Mouse (Mus musculus) lung, postnatal 0 days (tissue): Measurements from ENCODE around the gene Gm6377. TPM values are rescaled to one million over a fixed set of nuclear protein-coding genes. Genes with fewer than 3 reads are reported as not detected.

Source experiments
- ATAC-seq: fragments of 200-750 bp; cut with Nextera tagmentation; 2 replicates; pipeline ENCODE4 v1.8.0; 2017; ENCODE audit warnings: moderate library complexity
- DNase-seq: peaks from one replicate; pipeline ENCODE4 v3.0.0-alpha.2; 2016; ENCODE audit warnings: low spot score
- H3K27ac ChIP-seq: fragments of 300-500 bp; sonication (generic); 2 replicates; pipeline ENCODE4 v1.5.1; 2014; ENCODE audit warnings: antibody characterized with exemption, mild to moderate bottlenecking, low read length, mixed read lengths
- H3K27me3 ChIP-seq: fragments of 300-500 bp; sonication (generic); replicated peaks from 2 replicates; pipeline ENCODE4 v1.6.1; 2014; ENCODE audit warnings: low read length, mixed read lengths; ENCODE audit not compliant: insufficient read depth
- H3K36me3 ChIP-seq: fragments of 300-500 bp; sonication (generic); 2 replicates; pipeline ENCODE4 v1.6.1; 2014; ENCODE audit warnings: low read length, mixed read lengths; ENCODE audit not compliant: insufficient read depth
- H3K4me1 ChIP-seq: fragments of 300-500 bp; sonication (generic); 2 replicates; pipeline ENCODE4 v1.6.1; 2014; ENCODE audit warnings: antibody characterized with exemption, low read depth, low read length, mixed read lengths; ENCODE audit not compliant: insufficient read depth
- H3K4me2 ChIP-seq: fragments of 300-500 bp; sonication (generic); replicated peaks from 2 replicates; pipeline ENCODE4 v1.6.1; 2014; ENCODE audit warnings: low read depth, mild to moderate bottlenecking, low read length, moderate library complexity, mixed read lengths
- H3K4me3 ChIP-seq: fragments of 300-500 bp; sonication (generic); 2 replicates; pipeline ENCODE4 v1.5.1; 2014; ENCODE audit warnings: low read depth, low read length
- H3K9ac ChIP-seq: fragments of 300-500 bp; sonication (generic); replicated peaks from 2 replicates; pipeline ENCODE4 v1.6.1; 2014; ENCODE audit warnings: low read depth, mild to moderate bottlenecking
- H3K9me3 ChIP-seq: fragments of 300-500 bp; sonication (generic); 2 replicates; pipeline ENCODE4 v1.6.1; 2016; ENCODE audit warnings: low read length, mixed read lengths
- CTCF ChIP-seq: IDR thresholded peaks from 2 replicates; pipeline ENCODE4 v1.5.1; 2016; ENCODE audit warnings: antibody characterized with exemption, mild to moderate bottlenecking
- EP300 ChIP-seq: IDR thresholded peaks from 2 replicates; pipeline ENCODE4 v1.6.1; 2016; ENCODE audit warnings: antibody characterized with exemption, mild to moderate bottlenecking, control low read depth
- WGBS: fragments of 180-500 bp; shearing (Covaris S2); extraction: QIAGEN DNeasy Blood & Tissue Kit; methylation state at CpG from one replicate; pipeline ENCODE4 v1.1.7; 2014; 5-methylcytosine and 5-hydroxymethylcytosine counted together
- polyA plus RNA-seq: library from polyadenylated mRNA; unstranded; fragments of >200 nt; fragmentation: Nextera tagmentation; extraction: Ambion mirVana; gene quantifications from 2 replicates; pipeline ENCODE4 v1.2.1, GENCODE M21; 2015

The Gm6377 gene
- 0.47 and 0.95 TPM in 2 replicates for polyA plus RNA-seq

DNA sequence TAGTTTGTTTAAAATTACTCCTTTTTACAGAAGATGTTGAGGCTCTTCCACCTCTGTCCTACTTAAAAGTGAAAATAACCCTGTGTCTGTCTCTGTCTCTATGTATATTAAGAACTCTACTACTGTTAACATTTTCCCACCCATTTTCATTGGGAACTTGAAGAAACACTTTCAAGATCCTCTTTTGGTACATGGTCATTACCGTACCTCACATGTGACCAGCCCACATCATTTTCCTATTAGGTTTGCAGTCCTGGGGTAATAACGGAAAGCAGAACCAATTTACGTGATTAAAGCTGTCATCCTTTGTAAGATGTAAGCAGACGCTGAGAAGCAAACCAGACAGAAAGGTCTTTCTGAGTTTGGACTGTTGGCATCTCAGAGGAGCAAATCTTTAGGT is at the start of gene Gm6377:
Gene Gm6377 (plus strand): TSS at position 289 of the 400 bp plus-strand sequence.
- TF ChIP-seq CTCF: no peak
- no peak for TF ChIP-seq EP300
- no peaks in the 10 kb centered on the region for H3K27me3 ChIP-seq
- no peak within 1 kb of the TSS for H3K9ac ChIP-seq
- H3K36me3 ChIP-seq: no peaks in the 10 kb centered on the region
- DNase-seq (no peak), ATAC-seq (no peak)
- no peaks in the 10 kb centered on the region for H3K4me1 ChIP-seq
- 64% methylated on average over 4 of the region's 4 CpGs for WGBS
- H3K27ac ChIP-seq: no peak within 1 kb of the TSS
- no peaks in the 10 kb centered on the region for H3K9me3 ChIP-seq
- H3K4me3 ChIP-seq: no peak within 1 kb of the TSS
- H3K4me2 ChIP-seq: no peak within 1 kb of the TSS

DNA sequence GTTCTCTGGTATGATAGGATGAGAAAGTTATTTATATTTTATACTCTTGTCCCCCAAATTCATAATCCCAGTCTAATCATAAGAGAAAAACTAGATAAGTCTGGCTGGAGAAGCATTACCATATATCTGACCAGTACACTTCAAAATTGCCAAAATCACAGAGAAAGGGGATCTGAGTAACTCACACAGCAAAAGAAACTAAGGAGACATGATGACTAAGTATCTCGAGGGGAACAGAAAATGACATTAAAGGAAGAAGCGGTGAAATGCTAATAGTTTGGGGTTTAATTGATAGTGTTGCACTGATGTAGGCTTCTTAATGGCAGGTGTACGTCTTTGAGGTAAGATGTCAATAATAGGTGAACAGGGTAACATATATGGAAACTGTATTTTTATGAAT is 49.4 kb upstream of the Gm6377 start:
- TF ChIP-seq EP300 (no peak), CTCF (no peak)
- DNase-seq (no peak), ATAC-seq (no peak)
- H3K27ac ChIP-seq: no peak overlapping the region
- WGBS: 85% methylated on average over 3 of the region's 3 CpGs
- H3K4me1 ChIP-seq: no peaks in the 10 kb centered on the region
- H3K27me3 ChIP-seq: no peaks in the 10 kb centered on the region
- no peaks in the 10 kb centered on the region for H3K9me3 ChIP-seq
- H3K36me3 ChIP-seq: no peaks in the 10 kb centered on the region
- no peak overlapping the region for H3K4me2 ChIP-seq
- H3K9ac ChIP-seq: no peak overlapping the region
- no peak overlapping the region for H3K4me3 ChIP-seq

DNA sequence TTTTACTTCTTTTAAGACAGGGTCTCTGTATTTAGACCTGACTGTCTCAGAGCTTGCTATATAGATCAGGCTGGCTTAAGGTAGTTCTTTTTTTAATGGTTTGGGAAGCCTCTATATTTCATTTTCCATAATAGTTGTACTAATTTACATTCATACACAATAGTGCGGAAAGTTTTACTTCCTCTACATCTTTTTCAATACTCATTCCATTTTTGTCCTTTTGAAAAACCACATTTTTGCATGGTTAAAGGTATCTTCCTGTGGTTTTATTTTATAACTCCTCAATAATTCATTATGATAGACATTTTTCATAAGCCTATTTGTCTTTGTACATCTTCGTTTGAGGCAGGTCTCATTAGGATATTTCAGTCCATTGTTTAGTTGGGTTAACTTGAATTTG is 45.3 kb upstream of the Gm6377 start:
- H3K27ac ChIP-seq: no peak overlapping the region
- ATAC-seq (no peak), DNase-seq (no peak)
- TF ChIP-seq EP300 (no peak), CTCF (no peak)
- H3K4me3 ChIP-seq: no peak overlapping the region
- H3K4me2 ChIP-seq: no peak overlapping the region
- H3K9ac ChIP-seq: no peak overlapping the region
- H3K36me3 ChIP-seq: no peaks in the 10 kb centered on the region
- WGBS: 83% methylated on average over 2 of the region's 2 CpGs
- H3K4me1 ChIP-seq: no peaks in the 10 kb centered on the region
- no peaks in the 10 kb centered on the region for H3K27me3 ChIP-seq
- H3K9me3 ChIP-seq: no peaks in the 10 kb centered on the region

DNA sequence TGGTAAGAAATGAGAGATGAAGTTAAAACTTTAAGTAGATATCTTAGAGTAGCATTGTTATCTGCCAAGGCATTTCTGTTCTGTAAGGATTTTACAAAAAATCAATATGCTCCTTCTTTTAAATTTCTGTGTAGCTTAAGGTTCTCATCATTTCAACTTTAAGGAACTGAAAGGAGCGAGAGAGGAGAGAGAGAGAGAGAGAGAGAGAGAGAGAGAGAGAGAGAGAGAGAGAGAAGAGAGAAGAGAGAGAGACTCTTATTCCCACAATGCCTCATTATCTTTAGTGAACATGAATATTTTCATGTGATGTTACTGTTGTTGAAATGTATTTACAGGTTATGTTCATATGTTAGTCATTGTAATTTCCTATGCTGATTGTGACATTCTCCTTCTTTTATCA is 36.2 kb upstream of the Gm6377 start:
- H3K4me2 ChIP-seq: no peak overlapping the region
- no peak overlapping the region for H3K4me3 ChIP-seq
- ATAC-seq (no peak), DNase-seq (no peak)
- H3K9ac ChIP-seq: no peak overlapping the region
- no peaks in the 10 kb centered on the region for H3K9me3 ChIP-seq
- H3K27ac ChIP-seq: no peak overlapping the region
- TF ChIP-seq EP300 (no peak), CTCF (no peak)
- H3K4me1 ChIP-seq: no peaks in the 10 kb centered on the region
- no peaks in the 10 kb centered on the region for H3K36me3 ChIP-seq
- 88% methylated on average over 1 of the region's 1 CpGs for WGBS
- no peaks in the 10 kb centered on the region for H3K27me3 ChIP-seq

DNA sequence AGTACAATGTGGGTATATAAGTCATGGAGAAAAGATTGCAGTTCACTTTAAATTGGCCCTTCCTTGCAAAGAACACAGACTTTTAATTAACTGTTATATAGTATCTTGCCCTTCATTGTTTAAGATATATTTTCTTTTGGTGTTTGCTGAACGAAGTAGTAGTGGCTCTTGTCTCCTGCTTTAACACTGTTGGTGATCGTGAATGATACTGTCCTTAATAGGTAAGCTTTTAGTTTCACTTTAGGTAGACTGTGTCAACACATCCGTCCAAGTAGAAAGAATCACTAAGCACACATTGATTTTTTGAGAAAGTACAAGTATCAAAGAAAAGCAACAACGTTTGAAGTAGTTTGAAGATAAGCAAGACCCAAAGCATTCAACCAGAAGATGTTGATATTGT is 35.7 kb upstream of the Gm6377 start:
- DNase-seq: no peak
- WGBS: 49% methylated on average over 4 of the region's 4 CpGs
- H3K9ac ChIP-seq: no peak overlapping the region

DNA sequence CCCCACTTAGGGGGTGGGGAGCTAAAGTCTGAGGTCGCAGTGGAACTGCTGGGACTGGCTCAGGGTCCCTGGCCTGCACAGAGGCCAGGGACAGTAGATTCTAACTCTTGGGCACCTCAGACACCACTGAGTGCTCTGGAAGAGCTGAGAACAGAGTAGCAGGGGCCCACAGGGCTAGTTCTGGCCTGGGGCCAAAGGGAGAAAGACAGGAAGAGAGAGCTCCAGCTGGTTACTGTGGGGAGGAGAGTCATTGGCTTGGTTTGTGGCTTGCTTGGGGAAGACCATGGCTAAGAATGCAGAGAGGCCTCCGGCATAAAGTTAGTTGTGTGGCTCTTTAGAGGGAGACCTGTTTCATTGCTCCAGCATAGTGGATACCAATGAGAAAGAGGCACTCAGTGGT is 21.5 kb upstream of the Gm6377 start:
- TF ChIP-seq EP300 (no peak), CTCF (no peak)
- H3K27ac ChIP-seq: no peak overlapping the region
- no peak overlapping the region for H3K9ac ChIP-seq
- DNase-seq (peak; percentile 36), ATAC-seq (no peak; the same call in 1 of the 2 replicates)
- H3K9me3 ChIP-seq: no peaks in the 10 kb centered on the region
- no peak overlapping the region for H3K4me2 ChIP-seq
- H3K27me3 ChIP-seq: no peaks in the 10 kb centered on the region
- H3K4me1 ChIP-seq: no peaks in the 10 kb centered on the region
- WGBS: 39% methylated on average over 2 of the region's 2 CpGs
- no peaks in the 10 kb centered on the region for H3K36me3 ChIP-seq
- no peak overlapping the region for H3K4me3 ChIP-seq

More for the DNA sequence above, 35.7 kb upstream of the Gm6377 start:
- no peaks in the 10 kb centered on the region for H3K36me3 ChIP-seq
- no peak overlapping the region for H3K27ac ChIP-seq
- no peak for ATAC-seq
- TF ChIP-seq EP300: no peak
- no peak for TF ChIP-seq CTCF
- no peaks in the 10 kb centered on the region for H3K4me1 ChIP-seq
- no peak overlapping the region for H3K4me3 ChIP-seq
- no peaks in the 10 kb centered on the region for H3K27me3 ChIP-seq
- H3K9me3 ChIP-seq: no peaks in the 10 kb centered on the region
- no peak overlapping the region; the same call in 1 of the 2 replicates for H3K4me2 ChIP-seq

DNA sequence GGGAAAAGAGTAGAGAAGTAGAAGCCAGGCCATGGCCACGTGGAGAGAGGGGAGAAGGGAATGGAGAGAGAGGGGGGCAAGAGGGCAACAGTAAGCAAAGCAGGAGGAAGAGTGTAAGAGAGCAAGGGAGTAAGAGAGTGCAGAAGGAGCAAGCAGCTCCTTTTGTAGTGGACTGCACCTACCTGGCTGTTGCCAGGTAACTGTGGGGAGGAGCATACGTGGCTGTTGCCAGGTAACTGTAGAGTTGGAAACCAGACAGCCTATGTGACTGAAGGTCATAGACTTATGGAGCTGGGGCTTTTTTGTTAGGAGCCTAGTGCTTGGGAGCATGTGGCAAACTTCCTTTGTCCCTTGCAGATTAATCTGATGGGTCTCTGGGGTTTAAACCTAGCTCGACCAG is 21.1 kb upstream of the Gm6377 start:
- H3K4me3 ChIP-seq: no peak overlapping the region
- H3K27ac ChIP-seq: no peak overlapping the region
- no peaks in the 10 kb centered on the region for H3K27me3 ChIP-seq
- no peaks in the 10 kb centered on the region for H3K9me3 ChIP-seq
- no peak for TF ChIP-seq EP300
- no peak for TF ChIP-seq CTCF
- DNase-seq: peak; percentile 23
- no peak overlapping the region for H3K9ac ChIP-seq
- H3K4me1 ChIP-seq: no peaks in the 10 kb centered on the region
- 32% methylated on average over 3 of the region's 3 CpGs for WGBS
- no peaks in the 10 kb centered on the region for H3K36me3 ChIP-seq
- H3K4me2 ChIP-seq: no peak overlapping the region
- ATAC-seq: peak; percentile 65
